ENCODE assay signal across 21 mouse cellular contexts in the genomic region with DNA sequence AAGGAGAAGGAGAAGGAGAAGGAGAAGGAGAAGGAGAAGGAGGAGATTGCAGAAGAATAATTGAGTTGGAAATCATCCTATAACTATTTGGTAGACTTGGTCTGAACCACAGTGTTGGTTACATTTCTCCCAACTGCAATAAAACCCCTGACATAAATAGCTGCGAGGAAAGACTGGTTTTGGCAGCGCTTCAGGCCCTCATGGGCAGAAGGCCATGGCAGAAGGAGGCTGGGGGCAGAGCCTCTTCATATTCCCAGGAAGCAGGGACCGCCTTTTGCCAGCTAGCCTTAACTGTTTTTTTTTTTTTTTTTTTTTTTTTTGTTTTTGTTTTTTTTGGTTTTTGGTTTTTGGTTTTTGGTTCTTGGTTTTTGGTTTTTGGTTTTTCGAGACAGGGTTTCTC.
DNase-seq lines count a peak whose midpoint lies in the region; ATAC-seq lines count a peak whose summit lies in the region.
"Had no signal": no experiment of that assay in that cellular context is flagged by ENCODE, and none has a peak within 500 bp of the region (broad histone marks: within the 10 kb centered on the region; RNA-seq: fewer than 3 reads in every experiment).

No protein-coding gene starts in this region.

- no peak for ATAC-seq in embryonic facial prominence, embryonic 14.5 days (ENCODE audit: low read depth)
- ATAC-seq: activated CD4-positive, CD25-positive, alpha-beta regulatory T cell, adult 4 months; forebrain, embryonic 13.5 days; forebrain, postnatal 0 days; inflammation-experienced regulatory T-cells, adult 6 months; intestine, postnatal 0 days; Patski had no signal

- H3K4me3 ChIP-seq in embryonic facial prominence, embryonic 14.5 days (ENCODE audit: low read depth, low read length): no peak overlapping the region
- H3K4me3 ChIP-seq in embryonic facial prominence, embryonic 10.5 days: no peak overlapping the region
- H3K4me3 ChIP-seq: embryonic facial prominence, embryonic 13.5 days; forebrain, embryonic 13.5 days; hindbrain, embryonic 10.5 days; hindbrain, embryonic 15.5 days had no signal

- WGBS in embryonic facial prominence, embryonic 14.5 days: 69% methylated on average over 4 of the region's 4 CpGs
- WGBS in embryonic facial prominence, embryonic 10.5 days: 81% methylated on average over 4 of the region's 4 CpGs

- H3K4me1 ChIP-seq in embryonic facial prominence, embryonic 14.5 days (ENCODE audit: control insufficient read depth, insufficient read depth, low read length): no peaks in the 10 kb centered on the region
- no peaks in the 10 kb centered on the region for H3K4me1 ChIP-seq in embryonic facial prominence, embryonic 10.5 days
- H3K4me1 ChIP-seq: embryonic facial prominence, embryonic 13.5 days; forebrain, embryonic 13.5 days; hindbrain, embryonic 10.5 days; hindbrain, embryonic 15.5 days had no signal

- intact Hi-C loops in left cerebral cortex, postnatal 4 days (cut with DNase I): no loop called here
- intact Hi-C loops in left cerebral cortex, postnatal 10 days (cut with DNase I): no loop called here
- intact Hi-C loops in gastrocnemius, postnatal 14 days (cut with DNase I; ENCODE audit: low total_unique reads): no loop called here

- no peak overlapping the region for H3K4me2 ChIP-seq in embryonic facial prominence, embryonic 14.5 days (ENCODE audit: low read depth, low read length)
- H3K4me2 ChIP-seq: embryonic facial prominence, embryonic 13.5 days; forebrain, embryonic 13.5 days; hindbrain, embryonic 15.5 days had no signal

- H3K27ac ChIP-seq in embryonic facial prominence, embryonic 14.5 days (replicated peaks; ENCODE audit: low read depth, low read length): no peak overlapping the region
- no peak overlapping the region for H3K27ac ChIP-seq in embryonic facial prominence, embryonic 10.5 days (replicated peaks)
- H3K27ac ChIP-seq: embryonic facial prominence, embryonic 13.5 days; forebrain, embryonic 13.5 days; hindbrain, embryonic 10.5 days; hindbrain, embryonic 15.5 days had no signal

- no peak overlapping the region for H3K9ac ChIP-seq in embryonic facial prominence, embryonic 14.5 days (ENCODE audit: low read depth, low read length)
- H3K9ac ChIP-seq: embryonic facial prominence, embryonic 13.5 days; forebrain, embryonic 13.5 days; forebrain, postnatal 0 days; hindbrain, embryonic 15.5 days had no signal

- peak; percentile 72 to 83 for DNase-seq in cerebellum, postnatal 10 days
- DNase-seq in cerebellum, adult 11-12 months: no peak
- DNase-seq in embryonic facial prominence, embryonic 14.5 days (ENCODE audit: low spot score): peak; percentile 11
- no peak for DNase-seq in embryonic facial prominence, embryonic 10.5 days (ENCODE audit: low spot score)
- peak; percentile 42 for DNase-seq in left cerebral cortex, postnatal 4 days
- no peak for DNase-seq in left cerebral cortex, postnatal 10 days (ENCODE audit: extremely low spot score in 1 of 2, low spot score in 2 of 2)
- no peak for DNase-seq in gastrocnemius, postnatal 14 days
- DNase-seq: adrenal gland, postnatal 14 days; forebrain, postnatal 0 days; gastrocnemius, postnatal 25 days; heart, postnatal 14 days; kidney, adult 8-10 months had no signal

- no peaks in the 10 kb centered on the region for H3K27me3 ChIP-seq in embryonic facial prominence, embryonic 14.5 days (replicated peaks; ENCODE audit: control insufficient read depth, insufficient read depth, low read length)
- no peaks in the 10 kb centered on the region for H3K27me3 ChIP-seq in embryonic facial prominence, embryonic 10.5 days (replicated peaks; ENCODE audit: low read depth, poor library complexity, severe bottlenecking)
- H3K27me3 ChIP-seq: CH12.LX; embryonic facial prominence, embryonic 13.5 days; forebrain, embryonic 13.5 days; hindbrain, embryonic 15.5 days; Patski had no signal

- H3K9me3 ChIP-seq in embryonic facial prominence, embryonic 14.5 days (ENCODE audit: control insufficient read depth, low read length): no peaks in the 10 kb centered on the region
- no peaks in the 10 kb centered on the region for H3K9me3 ChIP-seq in embryonic facial prominence, embryonic 10.5 days
- H3K9me3 ChIP-seq: embryonic facial prominence, embryonic 13.5 days; forebrain, embryonic 13.5 days; hindbrain, embryonic 10.5 days; hindbrain, embryonic 15.5 days had no signal

- no peaks in the 10 kb centered on the region for H3K36me3 ChIP-seq in embryonic facial prominence, embryonic 14.5 days (ENCODE audit: control insufficient read depth, insufficient read depth, low read length)
- no peaks in the 10 kb centered on the region for H3K36me3 ChIP-seq in embryonic facial prominence, embryonic 10.5 days (replicated peaks)
- H3K36me3 ChIP-seq: embryonic facial prominence, embryonic 13.5 days; hindbrain, embryonic 10.5 days; hindbrain, embryonic 15.5 days had no signal

Comparison
In these comparisons a context has a peak if more than half of its experiments do, and no peak if none do; other contexts are left out.
1. DNase-seq: peak in cerebellum, postnatal 10 days (2 of 2), embryonic facial prominence, embryonic 14.5 days (single experiment) and left cerebral cortex, postnatal 4 days (single experiment); none in cerebellum, adult 11-12 months (single experiment), embryonic facial prominence, embryonic 10.5 days (single experiment), left cerebral cortex, postnatal 10 days (0 of 2) and gastrocnemius, postnatal 14 days (single experiment).